Mouse (Mus musculus): ENCODE measurements around the gene Hs6st3.

GRCm38 (mm10) chr14:119488978-119489703, 351.0 kb downstream of the Hs6st3 start:
- TF ChIP-seq GATA1 (IDR thresholded peaks at IDR 0.05; ENCODE audit: low read length) (no peak), TAL1 (IDR thresholded peaks at IDR 0.05; ENCODE audit: low read length) (no peak)
